Mouse (Mus musculus) granulocyte monocyte progenitor cell, adult 5-6 weeks (primary cell): ENCODE measurements around the gene Ppia. TPM values are rescaled to one million over a fixed set of nuclear protein-coding genes. Genes with fewer than 3 reads are reported as not detected.
"Not testable (repeated sequence)": the region's sequence is repeated elsewhere in the genome, so short reads cannot be mapped to it uniquely, and the experiment has no call there.

Experiments
- ATAC-seq: replicated peaks from 2 replicates; pipeline ENCODE4 v1.8.0; 2016; ENCODE audit warnings: mild to moderate bottlenecking, moderate TSS enrichment, inconsistent platforms; ENCODE audit not compliant: poor library complexity, severe bottlenecking
- total RNA-seq, 2 experiments: library from RNA; stranded (forward) in 1 of 2; stranded (reverse) in 1 of 2; fragments of 200-712, 200-1000 nt in 1 of 2; fragments of >200 nt in 1 of 2; fragmentation: Nextera tagmentation in 1 of 2; gene quantifications; 2 replicates each; pipeline ENCODE4 v1.2.3; 2014 to 2017

Ppia gene
- total RNA-seq (2014; fragmentation: Nextera tagmentation): 4,322 and 4,754 TPM in 2 replicates
- 1,769 and 2,269 TPM in 2 replicates for total RNA-seq (2017)

DNA sequence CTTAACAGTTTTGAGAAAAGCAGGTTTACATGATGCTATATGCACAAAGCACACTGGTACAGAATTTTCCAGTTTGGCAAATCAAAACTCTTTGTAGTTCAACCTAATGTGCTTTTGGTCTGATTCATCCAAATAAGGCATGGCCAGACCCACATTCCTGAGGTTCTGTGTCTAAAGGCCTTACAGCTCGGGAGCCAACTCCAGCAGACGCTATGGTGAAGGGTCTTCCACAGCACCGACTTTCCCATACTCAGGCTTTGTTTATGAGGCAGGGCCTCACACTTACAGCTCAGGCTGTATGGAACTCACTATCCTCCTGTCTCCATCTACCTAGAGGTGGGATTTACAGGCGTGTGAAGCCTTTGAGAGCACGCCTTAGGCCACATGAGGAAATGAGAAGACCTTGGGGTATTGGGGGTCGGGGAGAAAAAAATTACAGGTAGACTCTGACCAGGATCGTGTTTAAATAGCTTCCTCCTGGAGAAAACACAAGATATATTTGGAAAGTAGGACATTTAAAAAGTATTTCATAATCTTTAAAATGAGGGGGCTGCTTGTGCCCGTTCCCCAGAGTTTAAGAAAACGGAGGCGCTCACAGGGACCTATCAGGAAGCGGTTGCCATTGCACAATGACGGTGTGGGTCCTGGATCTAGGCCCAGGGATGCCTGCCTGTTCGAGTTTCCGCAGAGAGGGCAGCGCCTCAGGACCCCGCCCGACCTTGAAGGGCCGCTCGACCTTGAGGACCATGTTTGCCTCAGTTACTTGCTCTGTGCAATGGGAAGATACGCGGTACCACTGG lies at the start of gene Ppia:
Gene Ppia (plus strand): TSS at position 693 of the 800 bp plus-strand sequence.
- ATAC-seq: peak; percentile 64

DNA sequence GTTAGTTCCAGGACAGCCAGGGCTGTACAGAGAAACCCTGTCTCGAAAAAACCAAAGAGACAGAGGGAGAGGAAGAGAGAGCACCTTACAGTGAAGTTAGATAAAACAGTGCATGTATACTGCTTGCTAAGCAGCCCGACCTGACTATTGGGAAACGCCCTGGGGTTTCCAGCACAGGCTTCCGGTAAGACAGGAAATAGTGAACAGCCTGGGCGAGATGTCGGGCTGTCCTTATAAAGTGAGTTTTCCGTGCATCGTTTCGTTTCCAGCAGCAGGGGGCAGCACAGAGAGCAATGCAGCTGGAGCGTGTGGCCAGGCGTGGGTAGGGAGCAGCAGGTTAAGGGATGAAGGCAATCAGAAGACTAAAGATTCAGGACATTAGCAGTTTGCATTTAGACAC lies 49.4 kb upstream of the Ppia start:
- ATAC-seq: peak; percentile 99

DNA sequence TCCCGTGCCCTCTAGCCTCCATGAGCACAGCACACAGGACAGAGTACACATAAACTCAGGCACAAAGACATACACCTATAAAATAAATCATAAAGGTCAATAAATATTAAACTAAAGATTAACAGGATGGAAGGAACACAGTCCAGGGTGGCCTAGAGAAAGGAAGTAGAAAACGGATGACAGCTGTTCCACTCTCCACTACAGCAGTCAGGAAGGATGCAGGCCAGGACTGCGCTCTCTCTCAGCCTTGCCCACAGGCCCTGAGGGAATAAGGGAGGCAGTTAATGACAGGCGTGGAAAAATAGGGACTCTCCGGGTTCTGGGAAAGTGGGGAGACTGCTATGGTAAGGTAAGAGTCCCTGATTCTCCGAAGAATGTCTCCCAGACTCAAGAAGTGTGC lies 48.8 kb upstream of the Ppia start:
- ATAC-seq: no peak

DNA sequence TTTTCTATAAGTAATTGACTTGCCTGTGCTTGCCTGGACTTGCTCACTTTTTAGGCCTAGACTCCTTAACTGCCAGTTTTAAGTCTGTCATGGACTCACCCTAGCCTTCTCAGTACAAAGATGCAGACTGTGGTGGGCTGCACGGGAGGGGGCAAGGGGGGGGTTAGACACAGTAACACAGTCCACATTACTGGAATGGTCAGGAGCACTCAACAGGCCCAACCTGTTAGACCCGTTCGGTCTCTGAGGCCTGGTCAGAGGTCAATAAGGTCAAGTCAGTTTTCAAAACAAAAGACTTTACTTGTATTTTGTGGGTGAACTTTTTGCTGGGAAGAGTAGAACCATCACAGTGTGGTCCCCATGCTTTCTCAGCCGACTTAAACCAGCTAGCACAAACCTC lies 48.1 kb upstream of the Ppia start:
- no peak for ATAC-seq

DNA sequence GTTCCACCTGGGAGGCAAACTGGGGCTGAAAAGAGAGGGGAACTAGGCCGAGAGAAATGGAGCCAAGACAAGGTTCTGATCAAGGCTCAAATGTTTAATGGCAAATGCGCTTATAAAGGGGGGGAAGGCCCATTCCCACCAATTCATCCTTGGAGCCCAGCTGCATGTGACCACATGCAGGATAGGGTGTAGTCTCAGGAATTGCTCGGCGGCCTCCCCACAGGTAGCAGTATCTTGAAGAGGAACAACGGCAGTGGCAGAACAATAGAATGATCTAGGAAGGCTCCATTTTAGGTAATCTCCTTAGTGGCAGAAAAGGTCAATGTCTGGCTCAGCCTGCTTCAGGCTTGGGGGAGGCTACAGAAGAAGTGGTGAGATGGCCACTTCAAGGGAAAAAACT lies 47.3 kb upstream of the Ppia start:
- ATAC-seq: not testable (repeated sequence)

DNA sequence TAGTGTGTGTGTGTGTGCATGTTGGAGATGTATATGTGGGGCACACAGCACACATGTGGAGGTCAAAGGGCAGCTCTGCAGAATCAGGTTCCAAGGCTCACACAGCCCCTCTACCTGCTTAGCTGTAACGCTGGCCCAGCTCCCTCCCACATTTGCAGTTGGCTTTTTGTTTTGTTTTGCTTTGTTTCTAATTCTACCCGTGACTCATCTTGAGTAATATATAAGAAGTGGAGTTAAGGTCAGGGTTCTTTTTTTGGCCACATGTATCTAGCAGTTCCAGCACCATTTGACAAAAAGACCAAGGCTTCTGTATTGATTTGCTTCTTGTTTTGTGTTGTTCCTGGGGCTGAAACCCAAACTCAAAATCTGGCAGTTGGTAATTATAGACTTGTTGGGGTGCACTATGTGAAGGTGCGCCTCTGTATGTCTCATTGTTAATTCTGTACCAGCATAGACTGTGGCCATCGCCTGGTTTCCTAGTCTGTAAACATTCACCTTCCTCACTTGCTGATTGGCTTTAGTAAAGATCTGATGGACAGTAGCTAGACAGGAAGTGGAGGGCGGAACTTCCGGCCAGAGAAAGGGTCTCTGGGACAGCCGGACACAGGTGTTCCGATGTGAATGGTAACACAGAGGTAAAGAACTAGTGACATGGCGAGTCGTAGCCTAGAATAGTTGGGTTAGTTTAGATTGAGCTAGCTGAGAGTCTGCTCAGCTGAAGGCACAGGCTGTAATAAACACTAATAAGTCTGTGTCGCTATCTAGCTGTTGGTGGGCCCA lies 43.7 kb upstream of the Ppia start:
- no peak for ATAC-seq

DNA sequence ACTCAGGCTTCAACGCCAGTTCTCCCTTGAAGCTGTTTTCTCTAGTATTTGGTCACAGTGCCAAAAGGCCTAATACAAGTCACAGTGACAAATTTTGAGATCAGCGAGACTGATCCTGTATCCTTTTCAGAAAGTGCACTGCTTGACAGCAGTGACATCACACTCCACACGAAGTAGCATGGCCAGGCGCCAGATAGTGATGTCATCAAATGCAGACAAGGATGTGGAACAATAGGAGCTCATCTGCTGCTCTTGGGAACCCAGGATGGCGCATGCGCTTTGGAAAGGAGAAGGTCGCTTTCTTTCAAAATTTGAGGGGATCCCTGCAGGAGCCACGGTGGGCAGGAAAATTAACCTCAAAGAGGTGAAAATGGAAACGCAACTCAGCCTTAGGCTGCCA lies 42.5 kb upstream of the Ppia start:
- ATAC-seq: no peak

DNA sequence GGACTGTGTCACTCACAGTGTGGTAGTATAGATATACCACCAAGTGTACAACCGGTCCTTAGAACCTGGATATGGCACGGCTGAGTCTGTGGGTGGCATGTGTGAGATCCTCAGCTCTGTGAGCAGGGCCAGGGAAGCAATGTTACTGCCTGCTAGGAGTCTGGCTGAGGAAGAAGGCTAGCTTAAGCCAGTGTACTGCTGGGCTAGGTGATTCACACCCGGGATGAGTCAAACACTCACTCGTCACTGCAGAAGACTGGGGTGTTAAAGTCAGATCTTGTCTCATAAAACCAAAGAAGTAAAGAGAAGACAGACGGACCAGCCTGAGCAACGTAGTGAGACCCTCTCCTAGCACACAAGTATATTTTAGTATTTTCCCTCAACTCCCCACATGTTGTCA lies 34.3 kb upstream of the Ppia start:
- no peak for ATAC-seq

DNA sequence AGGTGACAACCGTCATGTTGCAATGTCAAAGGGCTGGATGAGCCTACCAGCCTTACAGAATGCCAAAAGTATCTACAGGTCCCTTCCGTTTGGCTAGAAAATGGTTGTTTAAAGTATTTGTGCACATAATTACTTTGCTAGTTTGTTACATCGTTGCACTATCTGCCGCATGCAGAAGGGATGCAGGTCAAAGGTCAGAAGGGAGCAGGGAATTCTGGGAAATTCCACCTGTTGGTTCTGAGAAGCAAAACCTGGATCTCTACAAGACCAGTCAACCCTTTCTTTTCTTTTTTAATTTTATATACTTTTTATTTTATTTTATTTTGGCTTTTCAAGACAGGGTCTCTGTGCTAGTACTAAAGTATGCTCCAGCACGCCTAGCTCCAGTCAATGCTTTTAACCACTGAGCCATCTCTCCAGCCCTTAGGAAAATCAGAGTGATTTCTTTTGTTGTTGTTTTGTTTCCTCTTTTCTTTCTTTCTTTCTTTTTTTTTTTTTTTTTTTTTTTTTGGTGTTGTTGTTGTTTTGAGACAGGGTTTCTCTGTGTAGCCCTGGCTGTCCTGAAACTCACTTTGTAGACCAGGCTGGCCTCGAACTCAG lies 27.0 kb upstream of the Ppia start:
- no peak for ATAC-seq

DNA sequence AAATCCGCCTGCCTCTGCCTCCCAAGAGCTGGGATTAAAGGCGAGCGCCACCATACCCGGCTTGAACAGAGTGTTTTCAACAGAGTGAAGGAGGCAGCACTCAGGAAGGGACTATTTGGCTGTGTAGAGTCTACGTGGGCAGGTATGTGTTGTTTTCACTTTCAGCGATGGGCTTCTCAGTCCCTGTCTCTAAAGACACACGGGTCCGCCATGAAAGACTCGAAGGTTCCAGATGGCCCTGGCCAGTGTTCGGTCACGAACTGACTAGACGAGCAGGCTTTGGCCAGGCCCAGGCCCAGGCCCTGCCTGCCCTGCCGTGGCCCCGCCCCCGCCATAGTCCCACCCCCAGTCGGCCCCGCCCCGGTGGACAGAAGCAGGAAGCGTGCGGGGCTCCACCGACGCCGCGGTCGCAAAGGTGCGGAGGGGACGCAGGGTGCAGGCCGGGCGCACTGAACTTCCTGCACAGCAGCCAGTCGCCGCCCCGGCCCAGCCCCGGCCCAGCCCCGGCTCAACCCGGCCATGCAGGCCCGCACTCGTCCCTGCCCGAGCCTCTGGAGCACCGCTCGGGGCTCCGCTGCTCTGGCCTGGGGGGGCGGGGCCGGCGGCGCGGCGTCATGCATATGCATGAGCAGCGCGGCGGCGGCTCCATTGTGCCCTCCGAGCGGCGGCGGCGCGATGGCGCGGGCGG lies 26.4 kb upstream of the Ppia start, which contains the start of gene Zmiz2:
Gene Zmiz2 (plus strand): TSS at position 349 of the 688 bp plus-strand sequence.
- ATAC-seq: peak; percentile 79

DNA sequence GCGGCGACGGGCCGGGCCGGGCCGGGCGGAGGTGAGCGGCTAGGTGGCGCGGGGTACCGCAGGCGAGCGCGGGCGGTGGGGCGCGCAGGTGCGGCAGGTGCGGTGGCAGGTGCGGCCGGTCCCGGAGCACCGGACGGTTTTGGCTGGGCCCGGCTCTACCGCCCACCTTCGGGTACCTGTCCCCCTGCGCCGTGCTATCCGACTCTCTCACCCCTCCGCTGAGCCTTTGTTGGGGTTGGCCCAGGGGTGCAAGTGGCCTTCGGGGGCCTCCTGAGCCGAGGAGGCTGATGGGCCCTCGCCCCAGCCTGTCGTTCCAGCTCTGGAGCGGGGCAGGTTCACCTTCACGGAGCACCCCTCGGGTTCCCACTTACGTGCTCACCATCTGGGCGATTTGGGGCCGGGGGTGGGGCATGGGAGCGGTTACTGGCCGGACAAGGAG lies 25.7 kb upstream of the Ppia start:
- no peak for ATAC-seq

DNA sequence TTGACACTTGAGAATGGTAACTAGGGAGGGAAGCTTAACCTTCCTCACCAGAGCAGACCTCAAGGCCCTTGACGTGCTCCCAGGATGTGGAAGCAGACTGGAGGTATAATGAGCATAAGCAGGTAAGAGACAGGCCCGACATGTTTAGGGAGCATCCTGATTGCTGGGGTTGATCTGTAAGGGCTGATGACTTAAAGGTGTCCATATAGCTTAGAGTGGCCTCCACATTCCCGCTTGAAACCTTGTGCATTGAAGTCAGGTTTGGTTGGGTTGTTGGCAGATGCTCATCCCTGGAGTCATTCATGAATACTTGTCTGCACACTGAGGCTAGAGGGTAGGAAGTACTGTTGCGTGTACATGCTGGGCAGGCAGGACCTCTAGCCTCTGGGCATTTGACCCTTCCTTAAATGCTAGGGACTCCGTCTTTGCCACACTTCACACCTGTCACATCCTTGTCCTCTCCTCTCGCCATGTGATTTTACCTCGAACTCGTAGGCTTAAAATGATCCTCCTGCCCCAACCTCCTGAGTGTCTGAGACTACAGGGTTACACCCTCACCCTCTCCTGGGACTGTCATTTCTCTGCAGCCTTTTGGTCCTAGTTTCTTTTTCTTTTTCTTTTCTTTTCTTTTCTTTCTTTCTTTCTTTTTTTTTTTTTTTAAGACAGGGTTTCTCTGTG lies 24.7 kb upstream of the Ppia start:
- no peak for ATAC-seq

DNA sequence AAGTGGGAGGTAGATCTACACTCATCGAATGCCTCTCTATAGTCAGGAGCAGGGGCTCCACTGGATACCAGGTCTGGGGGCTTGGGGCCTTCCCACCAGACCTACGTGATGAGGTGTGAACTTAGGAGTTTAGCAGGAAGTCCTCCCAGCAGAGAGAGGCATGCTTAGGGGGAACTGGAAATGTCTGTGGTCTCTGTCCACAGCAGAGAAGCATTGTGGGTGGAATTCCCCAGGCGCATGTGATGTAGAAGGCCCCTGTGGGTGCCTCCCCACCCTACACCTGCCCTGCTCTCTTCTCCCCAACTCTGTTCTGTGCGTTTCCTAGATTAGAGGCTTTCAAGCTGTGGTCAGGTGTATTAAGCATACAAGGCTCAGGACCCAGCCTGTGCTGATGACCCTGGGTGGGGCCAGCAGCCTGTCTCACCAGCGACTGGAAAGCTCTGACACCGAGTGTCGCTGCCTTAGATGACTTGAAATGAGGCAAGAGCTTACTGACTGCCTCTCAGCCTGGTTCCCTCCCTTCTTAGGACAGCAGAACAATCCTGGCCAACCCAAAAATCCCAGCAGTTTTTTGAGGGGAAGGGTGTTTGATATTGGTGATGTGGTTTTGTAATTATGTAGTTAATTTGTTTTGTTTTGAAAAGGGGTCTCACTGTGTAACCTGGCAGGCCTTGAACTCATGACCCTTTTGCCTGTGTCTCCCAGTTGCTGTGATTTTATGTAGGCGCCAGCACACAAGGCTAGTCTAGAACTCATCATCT lies 23.5 kb upstream of the Ppia start:
- ATAC-seq: peak; percentile 56

DNA sequence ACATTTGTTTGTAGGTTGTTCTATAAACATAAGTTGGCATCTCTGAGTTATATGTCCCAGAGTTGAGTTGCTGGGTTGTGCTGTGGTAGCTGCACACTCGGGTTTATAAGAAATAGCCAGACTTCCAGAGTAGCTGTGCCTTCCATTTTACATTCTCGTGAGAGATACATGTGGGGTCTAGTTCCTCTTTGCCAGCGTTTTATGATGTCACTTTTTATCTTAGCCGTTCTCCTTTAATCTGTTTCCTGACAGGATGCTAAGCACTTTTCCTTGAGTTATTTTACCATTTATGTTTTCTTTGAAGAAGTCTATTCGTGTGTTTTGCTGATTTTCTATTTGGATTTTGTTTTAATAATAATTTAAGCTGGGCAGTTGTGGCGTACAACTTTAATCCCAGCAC lies 22.4 kb upstream of the Ppia start:
- ATAC-seq: no peak

DNA sequence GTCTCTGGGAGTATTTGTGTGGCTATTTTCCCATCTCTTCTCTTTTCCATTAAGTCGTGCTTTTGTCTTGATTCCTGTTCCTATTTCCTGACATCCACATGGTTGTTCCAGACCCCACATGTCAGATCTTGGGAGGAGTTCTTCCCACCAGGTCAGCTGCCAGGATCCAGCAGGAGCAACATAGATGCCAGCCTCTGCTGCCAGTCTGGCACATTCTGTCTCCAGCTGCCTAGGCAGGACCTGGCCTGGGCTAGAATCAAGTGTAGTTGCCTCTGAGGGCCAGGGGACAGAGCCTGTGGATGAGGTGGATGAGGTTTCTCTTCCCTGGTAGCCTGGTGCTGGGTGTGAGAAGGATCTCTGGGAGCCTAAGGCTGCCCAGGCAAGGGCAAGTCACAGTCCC lies 21.4 kb upstream of the Ppia start:
- no peak for ATAC-seq

DNA sequence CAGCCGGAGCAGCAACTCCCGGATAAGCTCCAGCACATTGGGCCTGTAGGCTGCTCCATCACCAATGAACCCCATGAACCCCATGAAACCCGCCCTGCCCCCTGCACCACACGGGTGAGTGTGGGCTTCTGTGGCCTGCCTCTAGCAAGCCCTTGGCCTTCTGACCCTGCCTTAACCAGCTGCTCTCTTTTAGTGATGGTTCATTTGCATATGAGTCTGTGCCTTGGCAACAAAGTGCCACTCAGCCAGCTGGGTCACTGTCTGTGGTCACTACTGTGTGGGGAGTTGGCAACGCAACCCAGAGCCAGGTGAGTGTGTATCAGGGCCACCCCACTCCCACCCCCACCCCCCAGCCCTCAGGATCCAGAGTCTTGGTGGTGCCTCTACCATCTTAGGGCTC lies 19.7 kb upstream of the Ppia start:
- ATAC-seq: no peak

DNA sequence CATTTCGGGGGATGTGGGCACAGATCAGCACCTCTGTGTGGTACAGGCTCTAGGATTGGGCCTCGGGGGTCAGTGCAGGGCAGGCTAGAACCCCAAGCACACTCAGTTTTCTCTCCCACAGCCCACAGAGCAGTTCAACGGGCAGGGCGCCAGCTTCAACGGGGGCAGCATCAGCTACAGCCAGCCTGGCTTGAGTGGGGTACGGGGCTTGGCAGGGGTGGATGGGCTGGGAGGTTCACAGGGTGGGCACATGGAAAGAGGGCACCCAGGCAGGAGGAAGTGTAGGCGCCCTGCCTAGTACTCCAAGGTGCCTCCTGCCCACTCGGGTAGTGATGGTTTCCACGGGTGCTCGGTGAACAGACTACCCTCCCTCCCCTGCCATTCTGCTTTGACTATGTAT lies 17.1 kb upstream of the Ppia start:
- no peak for ATAC-seq

DNA sequence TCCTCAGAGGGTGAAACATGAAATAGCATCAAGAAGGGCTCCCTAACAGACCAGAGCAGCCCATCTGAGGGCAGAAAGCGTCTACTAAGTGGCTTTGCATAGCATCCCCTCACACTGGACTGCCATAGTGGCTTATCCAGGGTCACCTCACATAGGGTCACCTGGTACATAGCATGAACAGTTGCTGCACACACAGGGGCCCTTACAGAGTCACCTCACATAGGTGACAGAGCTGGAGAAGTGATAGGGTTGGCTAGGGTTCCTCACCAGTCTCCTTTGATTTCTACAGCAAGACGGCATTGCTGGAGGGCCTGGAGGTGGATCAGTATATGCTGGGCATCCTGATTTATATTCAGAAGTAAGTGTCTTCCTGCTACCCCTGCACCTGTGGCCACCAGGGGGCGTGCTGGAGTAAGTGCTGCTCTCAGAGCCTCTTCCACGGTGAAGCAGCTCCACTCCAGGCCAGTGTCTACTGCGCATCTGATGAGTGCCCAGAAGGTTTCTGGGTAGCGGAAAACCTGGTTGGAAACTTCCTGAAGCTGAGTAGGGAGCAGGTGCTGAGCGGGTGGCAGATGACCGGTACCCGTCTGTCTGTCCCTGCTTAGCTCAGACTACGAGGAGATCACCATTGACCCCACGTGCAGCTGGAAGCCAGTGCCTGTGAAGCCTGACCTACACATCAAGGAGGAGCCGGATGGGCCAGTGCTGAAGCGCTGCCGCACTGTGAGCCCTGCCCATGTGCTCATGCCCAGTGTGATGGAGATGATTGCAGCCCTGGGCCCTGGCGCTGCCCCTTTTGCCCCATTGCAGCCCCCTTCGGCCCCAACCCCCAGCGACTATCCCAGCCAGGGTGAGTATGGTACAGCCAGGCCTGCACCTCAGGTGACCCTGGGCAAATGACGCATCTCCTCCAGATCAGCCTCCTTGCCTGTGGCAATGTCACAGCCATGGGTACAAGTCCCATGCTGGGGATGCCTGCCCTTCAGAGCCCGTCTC lies 12.4 kb upstream of the Ppia start:
- ATAC-seq: peak; percentile 77
